In genomic region chr16:87441089-87441488, GRCm38 (mm10) we compare ENCODE assay signal across 8 mouse cellular contexts. TPM values are rescaled to one million over a fixed set of nuclear protein-coding genes. Genes with fewer than 3 reads are reported as not detected.
A peak's percentile ranks its signal among the peaks of the same experiment; 100 is the strongest.
DNase-seq lines count a peak whose midpoint lies in the region; ATAC-seq lines count a peak whose summit lies in the region.

No protein-coding gene starts in this region.

- WGBS in heart, embryonic 11.5 days (ENCODE audit: insufficient replicate concordance): 23% methylated on average over 9 of the region's 9 CpGs
- WGBS in forebrain, embryonic 13.5 days: 21% methylated on average over 9 of the region's 9 CpGs
- 26% methylated on average over 9 of the region's 9 CpGs for WGBS in kidney, embryonic 15.5 days

- peak overlapping the region; percentile 85 for H3K4me3 ChIP-seq in heart, embryonic 11.5 days (ENCODE audit: low read depth, low read length)
- H3K4me3 ChIP-seq in forebrain, embryonic 13.5 days: peak overlapping the region; percentile 79
- H3K4me3 ChIP-seq in kidney, embryonic 15.5 days (replicated peaks): peak overlapping the region; percentile 94

- H3K36me3 ChIP-seq in heart, embryonic 11.5 days (ENCODE audit: control insufficient read depth, insufficient read depth, low read length): no peaks in the 10 kb centered on the region
- no peaks in the 10 kb centered on the region for H3K36me3 ChIP-seq in forebrain, embryonic 13.5 days (ENCODE audit: poor library complexity, severe bottlenecking)
- H3K36me3 ChIP-seq in kidney, embryonic 15.5 days: no peaks in the 10 kb centered on the region

- peaks cover 9% of the 10 kb centered on the region for H3K4me1 ChIP-seq in heart, embryonic 11.5 days (ENCODE audit: control insufficient read depth, insufficient read depth, low read length)
- peaks cover 17% of the 10 kb centered on the region for H3K4me1 ChIP-seq in forebrain, embryonic 13.5 days
- H3K4me1 ChIP-seq in kidney, embryonic 15.5 days: peaks cover 16% of the 10 kb centered on the region

- no peak for ATAC-seq in heart, embryonic 11.5 days (replicated peaks; ENCODE audit: insufficient number of reproducible peaks, low FRiP score, low TSS enrichment)
- ATAC-seq in forebrain, embryonic 13.5 days: no peak
- no peak for ATAC-seq in kidney, embryonic 15.5 days (replicated peaks; ENCODE audit: low FRiP score)
- ATAC-seq in megakaryocyte-erythroid progenitor cell, adult 5-6 weeks (replicated peaks; ENCODE audit: low FRiP score, low TSS enrichment, poor library complexity, severe bottlenecking): peak; percentile 77

- DNase-seq in heart, adult 18-20 months: no peak
- DNase-seq in T-cell, adult 2 months (ENCODE audit: low spot score): peak; percentile 37
- no peak for DNase-seq in right cerebral cortex, postnatal 25 days
- no peak for DNase-seq in layer of hippocampus, adult 9-10 months (ENCODE audit: low spot score)

- H3K27me3 ChIP-seq in heart, embryonic 11.5 days (ENCODE audit: control insufficient read depth, insufficient read depth, low read length): no peaks in the 10 kb centered on the region
- H3K27me3 ChIP-seq in forebrain, embryonic 13.5 days: no peaks in the 10 kb centered on the region
- H3K27me3 ChIP-seq in kidney, embryonic 15.5 days: no peaks in the 10 kb centered on the region

- H3K27ac ChIP-seq in heart, embryonic 11.5 days (ENCODE audit: low read depth, low read length): no peak overlapping the region
- no peak overlapping the region for H3K27ac ChIP-seq in forebrain, embryonic 13.5 days
- no peak overlapping the region; the same call in 1 of the 2 replicates for H3K27ac ChIP-seq in kidney, embryonic 15.5 days

- peak overlapping the region; percentile 92 for H3K9ac ChIP-seq in heart, embryonic 11.5 days (ENCODE audit: low read depth, low read length)
- peak overlapping the region; percentile 85 for H3K9ac ChIP-seq in forebrain, embryonic 13.5 days
- H3K9ac ChIP-seq in kidney, embryonic 15.5 days: peak overlapping the region; percentile 84

- H3K9me3 ChIP-seq in heart, embryonic 11.5 days (replicated peaks; ENCODE audit: control insufficient read depth, low read length): no peaks in the 10 kb centered on the region
- no peaks in the 10 kb centered on the region for H3K9me3 ChIP-seq in forebrain, embryonic 13.5 days (replicated peaks)
- no peaks in the 10 kb centered on the region for H3K9me3 ChIP-seq in kidney, embryonic 15.5 days (replicated peaks)

- H3K4me2 ChIP-seq in heart, embryonic 11.5 days: peak overlapping the region; percentile 85
- peak overlapping the region; percentile 82 for H3K4me2 ChIP-seq in forebrain, embryonic 13.5 days
- H3K4me2 ChIP-seq in kidney, embryonic 15.5 days: peak overlapping the region; percentile 80

RNA-seq across cellular contexts. Expression of gene Rwdd2b, which starts 0.7 kb away (rescaled TPM):
- 11.7 and 13.1 TPM in 2 replicates for polyA plus RNA-seq in heart, embryonic 11.5 days (2014; fragmentation: Nextera tagmentation; extraction: Ambion mirVana)
- 1 to 10 TPM; 5.7 to 6.2 TPM for total RNA-seq in heart, adult 18-20 months (2021)
- 10.7 and 11.6 TPM in 2 replicates for polyA plus RNA-seq in forebrain, embryonic 13.5 days (2015; fragmentation: Nextera tagmentation; extraction: Ambion mirVana)
- polyA plus RNA-seq in kidney, embryonic 15.5 days (2015; fragmentation: Nextera tagmentation; extraction: Ambion mirVana): 12.3 and 13.2 TPM in 2 replicates
- 7.6 and 10.9 TPM in 2 replicates for total RNA-seq in megakaryocyte-erythroid progenitor cell, adult 5-6 weeks (2014; fragmentation: Nextera tagmentation)
- total RNA-seq in megakaryocyte-erythroid progenitor cell, adult 5-6 weeks (2017): 13.1 and 17.1 TPM in 2 replicates

RNA-seq across cellular contexts. Expression of gene Ltn1, which starts 8.7 kb away (rescaled TPM):
- 22.7 and 26.6 TPM in 2 replicates for polyA plus RNA-seq in heart, embryonic 11.5 days (2014; fragmentation: Nextera tagmentation; extraction: Ambion mirVana)
- 10 to 100 TPM; 22.0 to 22.5 TPM for total RNA-seq in heart, adult 18-20 months (2021)
- 26.0 and 29.9 TPM in 2 replicates for polyA plus RNA-seq in forebrain, embryonic 13.5 days (2015; fragmentation: Nextera tagmentation; extraction: Ambion mirVana)
- polyA plus RNA-seq in kidney, embryonic 15.5 days (2015; fragmentation: Nextera tagmentation; extraction: Ambion mirVana): 26.9 and 28.4 TPM in 2 replicates
- 31.3 and 37.6 TPM in 2 replicates for total RNA-seq in megakaryocyte-erythroid progenitor cell, adult 5-6 weeks (2014; fragmentation: Nextera tagmentation)
- total RNA-seq in megakaryocyte-erythroid progenitor cell, adult 5-6 weeks (2017): 24.0 and 26.9 TPM in 2 replicates

RNA-seq across cellular contexts. Expression of gene Usp16, which starts 13.4 kb away (rescaled TPM):
- 41.9 and 44.7 TPM in 2 replicates for polyA plus RNA-seq in heart, embryonic 11.5 days (2014; fragmentation: Nextera tagmentation; extraction: Ambion mirVana)
- 10 to 100 TPM; 30.6 to 39.8 TPM for total RNA-seq in heart, adult 18-20 months (2021)
- polyA plus RNA-seq in forebrain, embryonic 13.5 days (2015; fragmentation: Nextera tagmentation; extraction: Ambion mirVana): 50.1 and 50.4 TPM in 2 replicates
- polyA plus RNA-seq in kidney, embryonic 15.5 days (2015; fragmentation: Nextera tagmentation; extraction: Ambion mirVana): 37.8 and 46.1 TPM in 2 replicates
- total RNA-seq in megakaryocyte-erythroid progenitor cell, adult 5-6 weeks (2014; fragmentation: Nextera tagmentation): 69.4 and 88.5 TPM in 2 replicates
- total RNA-seq in megakaryocyte-erythroid progenitor cell, adult 5-6 weeks (2017): 125 and 179 TPM in 2 replicates

RNA-seq across cellular contexts. Expression of gene Cct8, which starts 54.6 kb away (rescaled TPM):
- polyA plus RNA-seq in heart, embryonic 11.5 days (2014; fragmentation: Nextera tagmentation; extraction: Ambion mirVana): 369 and 404 TPM in 2 replicates
- 100 to 1,000 TPM; 167 to 185 TPM for total RNA-seq in heart, adult 18-20 months (2021)
- 524 and 547 TPM in 2 replicates for polyA plus RNA-seq in forebrain, embryonic 13.5 days (2015; fragmentation: Nextera tagmentation; extraction: Ambion mirVana)
- 479 and 502 TPM in 2 replicates for polyA plus RNA-seq in kidney, embryonic 15.5 days (2015; fragmentation: Nextera tagmentation; extraction: Ambion mirVana)
- 385 and 389 TPM in 2 replicates for total RNA-seq in megakaryocyte-erythroid progenitor cell, adult 5-6 weeks (2014; fragmentation: Nextera tagmentation)
- total RNA-seq in megakaryocyte-erythroid progenitor cell, adult 5-6 weeks (2017): 923 and 1,111 TPM in 2 replicates
